Mouse (Mus musculus) forebrain, embryonic 11.5 days (tissue): ENCODE results near the gene Ttc28. TPM values are rescaled to one million over a fixed set of nuclear protein-coding genes. Genes with fewer than 3 reads are reported as not detected.
"Not testable (repeated sequence)": the region's sequence is repeated elsewhere in the genome, so short reads cannot be mapped to it uniquely, and the experiment has no call there.

Source experiments
- ATAC-seq: fragments of 200-750 bp; cut with Nextera tagmentation; replicated peaks from 2 replicates; pipeline ENCODE4 v1.8.0; 2017; ENCODE audit warnings: moderate TSS enrichment; ENCODE audit not compliant: low FRiP score
- DNase-seq: peaks from one replicate; pipeline ENCODE4 v3.0.0-alpha.2; 2017; ENCODE audit warnings: low spot score
- H3K27ac ChIP-seq: fragments of 300-500 bp; sonication (generic); 2 replicates; pipeline ENCODE4 v1.5.1; 2014; ENCODE audit warnings: low read depth, low read length
- H3K27me3 ChIP-seq: fragments of 300-500 bp; sonication (generic); 2 replicates; pipeline ENCODE4 v1.6.1; 2014; ENCODE audit warnings: mild to moderate bottlenecking, low read length, mixed read lengths; ENCODE audit not compliant: control insufficient read depth, insufficient read depth
- H3K36me3 ChIP-seq: fragments of 300-500 bp; sonication (generic); 2 replicates; pipeline ENCODE4 v1.6.1; 2014; ENCODE audit warnings: mild to moderate bottlenecking, low read length, moderate library complexity, mixed read lengths; ENCODE audit not compliant: control insufficient read depth, insufficient read depth
- H3K4me1 ChIP-seq: fragments of 300-500 bp; sonication (generic); replicated peaks from 2 replicates; pipeline ENCODE4 v1.6.1; 2014; ENCODE audit warnings: low read length, mixed read lengths; ENCODE audit not compliant: control insufficient read depth, insufficient read depth
- H3K4me2 ChIP-seq: fragments of 300-500 bp; sonication (generic); 2 replicates; pipeline ENCODE4 v1.6.1; 2014; ENCODE audit warnings: low read depth, mild to moderate bottlenecking, low read length, moderate library complexity, mixed read lengths; ENCODE audit not compliant: severe bottlenecking
- H3K4me3 ChIP-seq: fragments of 300-500 bp; sonication (generic); 2 replicates; pipeline ENCODE4 v1.5.1; 2014; ENCODE audit warnings: low read depth, low read length
- H3K9ac ChIP-seq: fragments of 300-500 bp; sonication (generic); 2 replicates; pipeline ENCODE4 v1.6.1; 2014; ENCODE audit warnings: low read length
- H3K9me3 ChIP-seq: fragments of 300-500 bp; sonication (generic); 2 replicates; pipeline ENCODE4 v1.6.1; 2016; ENCODE audit warnings: low read length, mixed read lengths; ENCODE audit not compliant: control insufficient read depth
- WGBS: fragments of 180-500 bp; shearing (Covaris S2); extraction: QIAGEN DNeasy Blood & Tissue Kit; methylation state at CpG from one replicate; pipeline ENCODE4 v1.1.7; 2014; 5-methylcytosine and 5-hydroxymethylcytosine counted together
- polyA plus RNA-seq: library from polyadenylated mRNA; unstranded; fragments of >200 nt; fragmentation: Nextera tagmentation; extraction: Ambion mirVana; gene quantifications from 2 replicates; pipeline ENCODE4 v1.2.1, GENCODE M21; 2014

Gene Ttc28
- polyA plus RNA-seq, 1 experiment from 2014 or later: 19.9 TPM

- peak; percentile 69 for DNase-seq
- Histone ChIP-seq H3K27ac (no peak overlapping the region), H3K4me1 (0 out of 2 replicates have a peak, but pooled peaks cover 2% of the 10 kb centered on the region), H3K9ac (no peak overlapping the region), H3K9me3 (no peaks in the 10 kb centered on the region), H3K4me2 (no peak overlapping the region), H3K36me3 (no peaks in the 10 kb centered on the region), H3K4me3 (no peak overlapping the region), H3K27me3 (no peaks in the 10 kb centered on the region)
- ATAC-seq: no peak
Measured at GRCm38 (mm10) chr5:110874711-110875110, 4.9 kb upstream of the Ttc28 start.

DNA sequence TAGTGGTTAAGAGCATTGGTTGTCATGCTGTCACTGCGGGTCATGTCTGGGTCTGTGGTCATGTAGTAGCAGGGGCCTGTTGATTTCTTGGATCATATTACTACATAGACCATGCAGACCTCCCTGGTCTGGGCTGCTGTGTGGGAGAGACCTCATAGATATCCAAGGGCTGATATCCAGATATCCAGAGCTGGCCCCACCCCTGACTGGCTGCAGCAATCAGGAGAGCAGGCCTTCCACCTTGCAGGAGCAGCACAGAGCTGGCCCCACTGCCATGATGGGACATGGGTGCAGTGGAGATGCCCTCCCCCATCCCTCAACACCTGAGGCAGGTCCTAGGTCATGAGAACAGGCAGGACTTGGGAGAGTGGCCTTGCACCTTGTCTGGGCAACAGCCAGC is 4.3 kb upstream of the Ttc28 start:
- Histone ChIP-seq H3K27me3 (no peaks in the 10 kb centered on the region), H3K4me2 (no peak overlapping the region), H3K9ac (no peak overlapping the region), H3K27ac (no peak overlapping the region), H3K9me3 (no peaks in the 10 kb centered on the region), H3K4me3 (no peak overlapping the region), H3K4me1 (peaks cover 3% of the 10 kb centered on the region; the same call in 1 of the 2 replicates), H3K36me3 (no peaks in the 10 kb centered on the region)
- no peak for ATAC-seq
- WGBS: 92% methylated on average over 1 of the region's 1 CpGs
- DNase-seq: no peak

- Histone ChIP-seq H3K4me1 (peaks cover 6% of the 10 kb centered on the region; the same call in 1 of the 2 replicates), H3K9me3 (no peaks in the 10 kb centered on the region), H3K27ac (no peak overlapping the region), H3K9ac (no peak overlapping the region), H3K4me2 (no peak overlapping the region), H3K36me3 (no peaks in the 10 kb centered on the region), H3K27me3 (no peaks in the 10 kb centered on the region), H3K4me3 (no peak overlapping the region)
- ATAC-seq (no peak), DNase-seq (no peak)
- WGBS: 77% methylated on average over 5 of the region's 5 CpGs
Measured at GRCm38 (mm10) chr5:110877666-110878505, 1.7 kb upstream of the Ttc28 start.

GRCm38 (mm10) chr5:110878526-110878925 is 1.1 kb upstream of the Ttc28 start:
- not testable (repeated sequence) for DNase-seq, H3K36me3 ChIP-seq, H3K27me3 ChIP-seq, H3K4me2 ChIP-seq, H3K4me1 ChIP-seq, H3K4me3 ChIP-seq, H3K9ac ChIP-seq, ATAC-seq, H3K27ac ChIP-seq, H3K9me3 ChIP-seq
- WGBS: 95% methylated on average over 1 of the region's 1 CpGs

DNA sequence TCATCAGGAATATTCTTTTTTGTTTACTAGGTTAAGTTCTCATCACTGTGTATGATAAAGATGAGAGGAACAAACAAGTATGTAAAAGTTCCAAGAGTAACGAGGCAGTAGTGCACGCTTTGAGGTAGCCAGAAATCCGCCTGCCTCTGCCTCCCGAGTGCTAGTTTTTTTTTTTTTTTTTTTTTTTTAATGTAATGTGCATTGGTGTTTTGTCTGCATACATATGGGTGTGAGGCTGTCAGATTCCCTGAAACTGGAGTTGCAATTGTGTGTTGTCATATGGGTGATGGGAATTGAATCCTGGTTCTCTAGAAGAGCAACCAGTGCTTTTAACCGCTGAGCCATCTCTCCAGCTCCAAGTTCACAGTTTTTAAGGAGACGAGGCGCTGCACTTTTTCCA is 561 bp upstream of the Ttc28 start:
- no peaks in the 10 kb centered on the region for H3K36me3 ChIP-seq
- peaks cover 6% of the 10 kb centered on the region; the same call in 1 of the 2 replicates for H3K4me1 ChIP-seq
- peak overlapping the region; percentile 88 for H3K4me2 ChIP-seq
- DNase-seq (no peak), ATAC-seq (no peak)
- H3K4me3 ChIP-seq: peak overlapping the region; percentile 82
- WGBS: 58% methylated on average over 7 of the region's 7 CpGs
- H3K27me3 ChIP-seq: no peaks in the 10 kb centered on the region
- peak overlapping the region; percentile 82 for H3K9ac ChIP-seq
- H3K27ac ChIP-seq: no peak overlapping the region
- H3K9me3 ChIP-seq: no peaks in the 10 kb centered on the region

DNA sequence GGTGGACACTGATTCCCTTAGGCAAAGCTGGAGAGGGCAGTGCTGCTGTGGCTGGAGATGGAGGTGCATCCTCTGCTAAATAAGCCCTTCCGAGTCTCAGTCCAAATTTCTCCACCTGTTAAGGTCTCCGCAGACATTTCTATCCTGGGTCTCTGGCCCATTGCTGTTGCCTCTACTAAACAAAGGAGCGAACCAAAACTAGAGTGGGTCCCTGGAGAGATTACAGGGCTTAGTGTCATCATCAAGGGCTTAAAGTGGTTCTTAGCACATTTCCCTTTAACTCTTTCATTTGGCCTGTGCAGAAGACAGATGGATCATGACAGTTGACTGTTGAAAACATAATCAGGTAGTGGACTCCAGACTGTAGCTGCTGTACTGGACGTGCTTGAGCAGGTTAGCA is 9.0 kb downstream of the Ttc28 start:
- Histone ChIP-seq H3K9ac (no peak overlapping the region), H3K4me3 (no peak overlapping the region), H3K9me3 (no peaks in the 10 kb centered on the region), H3K36me3 (no peaks in the 10 kb centered on the region; the same call in 1 of the 2 replicates), H3K27me3 (no peaks in the 10 kb centered on the region), H3K4me1 (no peaks in the 10 kb centered on the region), H3K27ac (no peak overlapping the region), H3K4me2 (no peak overlapping the region)
- ATAC-seq: no peak
- no peak for DNase-seq
- 85% methylated on average over 4 of the region's 4 CpGs for WGBS

DNA sequence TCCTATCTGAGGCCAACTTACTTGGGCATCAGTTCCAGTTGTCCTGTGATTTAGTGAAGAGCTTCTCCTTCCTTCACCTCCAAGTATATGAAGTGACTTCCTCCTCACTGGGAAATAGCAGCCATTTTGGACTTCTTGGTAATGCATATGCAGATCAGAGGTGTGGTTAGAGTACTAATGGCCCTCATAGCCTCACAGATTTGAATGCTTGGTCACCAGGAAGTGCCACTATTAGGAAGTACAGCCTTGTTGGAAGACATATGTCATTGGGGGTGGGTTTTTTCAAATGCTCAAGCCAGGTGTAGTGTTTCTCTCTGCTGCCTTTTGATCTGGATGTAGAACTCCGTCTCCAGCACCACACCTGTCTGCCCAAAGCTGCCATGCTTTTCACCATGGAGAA is 10.3 kb downstream of the Ttc28 start:
- Histone ChIP-seq H3K4me2 (no peak overlapping the region), H3K4me3 (no peak overlapping the region), H3K9ac (no peak overlapping the region), H3K9me3 (no peaks in the 10 kb centered on the region), H3K36me3 (peaks cover under 1% of the 10 kb centered on the region; the same call in 1 of the 2 replicates), H3K4me1 (no peaks in the 10 kb centered on the region), H3K27ac (no peak overlapping the region), H3K27me3 (no peaks in the 10 kb centered on the region)
- 79% methylated on average over 1 of the region's 1 CpGs for WGBS
- DNase-seq (no peak), ATAC-seq (no peak)

DNA sequence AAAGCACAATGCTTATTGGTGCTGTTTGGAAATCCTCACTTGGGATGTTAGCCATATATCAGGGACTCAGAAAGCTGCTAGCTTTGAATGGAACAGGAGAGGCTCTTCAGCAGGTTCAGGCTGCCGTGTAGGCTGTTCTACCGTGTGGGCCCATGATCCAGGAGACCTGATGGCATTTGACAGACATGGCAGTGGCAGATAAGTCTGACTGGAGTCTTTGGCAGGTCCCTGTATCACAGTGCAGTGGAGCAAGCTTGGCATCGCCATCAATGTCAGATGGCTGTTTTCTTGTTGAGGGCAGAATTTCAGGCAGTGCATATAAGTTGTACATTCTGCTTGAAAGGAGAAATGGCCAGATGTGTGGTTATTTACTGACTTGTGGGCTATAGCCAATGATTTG is 11.0 kb downstream of the Ttc28 start:
- no peak for DNase-seq
- H3K27ac ChIP-seq: no peak overlapping the region
- no peaks in the 10 kb centered on the region for H3K27me3 ChIP-seq
- H3K9me3 ChIP-seq: no peaks in the 10 kb centered on the region
- peaks cover 4% of the 10 kb centered on the region; the same call in 1 of the 2 replicates for H3K36me3 ChIP-seq
- H3K4me3 ChIP-seq: no peak overlapping the region
- H3K4me2 ChIP-seq: no peak overlapping the region
- H3K4me1 ChIP-seq: no peaks in the 10 kb centered on the region
- WGBS: 93% methylated on average over 3 of the region's 3 CpGs
- no peak overlapping the region for H3K9ac ChIP-seq
- ATAC-seq: no peak
